ENCODE assay signal across 26 mouse cellular contexts in genomic region chr10:44304330-44304717, GRCm38 (mm10). TPM values are rescaled to one million over a fixed set of nuclear protein-coding genes. Genes with fewer than 3 reads are reported as not detected.
DNase-seq lines count a peak whose midpoint lies in the region; ATAC-seq and TF ChIP-seq lines count a peak whose summit lies in the region.
"Had no signal": no experiment of that assay in that cellular context is flagged by ENCODE, and none has a peak within 500 bp of the region (broad histone marks: within the 10 kb centered on the region; RNA-seq: fewer than 3 reads in every experiment).

No protein-coding gene starts in this region.

- 0 out of 2 replicates have a peak overlapping the region, but pooled peaks have one; percentile 46 for H3K27ac ChIP-seq in layer of hippocampus, adult 2 months
- H3K27ac ChIP-seq in stomach, embryonic 15.5 days, result no peak overlapping the region
- no peak overlapping the region for H3K27ac ChIP-seq in stomach, postnatal 0 days (replicated peaks)
- H3K27ac ChIP-seq in midbrain, embryonic 16.5 days (ENCODE audit: low read length), result no peak overlapping the region
- H3K27ac ChIP-seq: embryonic facial prominence, embryonic 13.5 days; embryonic facial prominence, embryonic 15.5 days; forebrain, embryonic 10.5 days; forebrain, embryonic 12.5 days had no signal

- no peak for TF ChIP-seq EP300 in stomach, postnatal 0 days (optimal IDR thresholded peaks at IDR 0.05)

- H3K4me1 ChIP-seq in stomach, embryonic 15.5 days, result no peaks in the 10 kb centered on the region
- no peaks in the 10 kb centered on the region for H3K4me1 ChIP-seq in stomach, postnatal 0 days (replicated peaks; ENCODE audit: control insufficient read depth, insufficient read depth)
- H3K4me1 ChIP-seq in midbrain, embryonic 16.5 days (ENCODE audit: control insufficient read depth, insufficient read depth, low read length), result no peaks in the 10 kb centered on the region
- H3K4me1 ChIP-seq: embryonic facial prominence, embryonic 13.5 days; embryonic facial prominence, embryonic 15.5 days; forebrain, embryonic 10.5 days; forebrain, embryonic 12.5 days had no signal

- H3K4me3 ChIP-seq in layer of hippocampus, adult 2 months, result no peak overlapping the region
- no peak overlapping the region for H3K4me3 ChIP-seq in stomach, embryonic 15.5 days (replicated peaks)
- no peak overlapping the region for H3K4me3 ChIP-seq in stomach, postnatal 0 days (ENCODE audit: low read depth, low read length)
- no peak overlapping the region for H3K4me3 ChIP-seq in midbrain, embryonic 16.5 days (ENCODE audit: low read depth, low read length)
- H3K4me3 ChIP-seq: embryonic facial prominence, embryonic 13.5 days; embryonic facial prominence, embryonic 15.5 days; erythroblast, embryonic 14.5 days; forebrain, embryonic 10.5 days; forebrain, embryonic 12.5 days had no signal

- H3K9me3 ChIP-seq in stomach, embryonic 15.5 days, result no peaks in the 10 kb centered on the region
- no peaks in the 10 kb centered on the region for H3K9me3 ChIP-seq in stomach, postnatal 0 days (ENCODE audit: control insufficient read depth, low read length)
- no peaks in the 10 kb centered on the region for H3K9me3 ChIP-seq in midbrain, embryonic 16.5 days (replicated peaks; ENCODE audit: control insufficient read depth, low read length, poor library complexity, severe bottlenecking)
- H3K9me3 ChIP-seq: embryonic facial prominence, embryonic 13.5 days; embryonic facial prominence, embryonic 15.5 days; forebrain, embryonic 10.5 days; forebrain, embryonic 12.5 days; G1E had no signal

- H3K27me3 ChIP-seq in stomach, embryonic 15.5 days (replicated peaks), result no peaks in the 10 kb centered on the region
- H3K27me3 ChIP-seq in stomach, postnatal 0 days (ENCODE audit: control insufficient read depth, insufficient read depth, low read length), result no peaks in the 10 kb centered on the region
- H3K27me3 ChIP-seq in midbrain, embryonic 16.5 days (ENCODE audit: control insufficient read depth, insufficient read depth, low read depth, low read length), result no peaks in the 10 kb centered on the region
- H3K27me3 ChIP-seq: CH12.LX; embryonic facial prominence, embryonic 13.5 days; embryonic facial prominence, embryonic 15.5 days; forebrain, embryonic 12.5 days; Patski had no signal

- no peaks in the 10 kb centered on the region for H3K36me3 ChIP-seq in stomach, embryonic 15.5 days
- no peaks in the 10 kb centered on the region for H3K36me3 ChIP-seq in stomach, postnatal 0 days (ENCODE audit: control insufficient read depth, insufficient read depth, low read length)
- H3K36me3 ChIP-seq in midbrain, embryonic 16.5 days (ENCODE audit: control insufficient read depth, insufficient read depth, low read length), result no peaks in the 10 kb centered on the region; the same call in 1 of the 2 replicates

- TF ChIP-seq CTCF in layer of hippocampus, adult 2 months (conservative IDR thresholded peaks at IDR 0.05), result no peak
- no peak for TF ChIP-seq CTCF in stomach, postnatal 0 days (IDR thresholded peaks at IDR 0.05; ENCODE audit: low read depth)

- H3K9ac ChIP-seq in stomach, embryonic 15.5 days, result no peak overlapping the region
- no peak overlapping the region for H3K9ac ChIP-seq in stomach, postnatal 0 days (ENCODE audit: low read length)
- H3K9ac ChIP-seq in midbrain, embryonic 16.5 days (ENCODE audit: low read depth, low read length), result no peak overlapping the region
- H3K9ac ChIP-seq: embryonic facial prominence, embryonic 13.5 days; embryonic facial prominence, embryonic 15.5 days; forebrain, embryonic 12.5 days had no signal

- no peak overlapping the region for H3K4me2 ChIP-seq in stomach, embryonic 15.5 days
- no peak overlapping the region for H3K4me2 ChIP-seq in stomach, postnatal 0 days (replicated peaks; ENCODE audit: low read depth)
- no peak overlapping the region for H3K4me2 ChIP-seq in midbrain, embryonic 16.5 days (ENCODE audit: low read length)
- H3K4me2 ChIP-seq: embryonic facial prominence, embryonic 13.5 days; embryonic facial prominence, embryonic 15.5 days; forebrain, embryonic 12.5 days had no signal

- 74% methylated on average over 3 of the region's 3 CpGs for WGBS in stomach, embryonic 15.5 days
- WGBS in stomach, postnatal 0 days, result 67% methylated on average over 3 of the region's 3 CpGs
- WGBS in midbrain, embryonic 16.5 days, result 98% methylated on average over 3 of the region's 3 CpGs

- ATAC-seq in stomach, embryonic 15.5 days (ENCODE audit: insufficient read depth, low FRiP score, low read depth), result peak; percentile 70
- peak; percentile 90 for ATAC-seq in stomach, postnatal 0 days (ENCODE audit: low FRiP score, low TSS enrichment)
- ATAC-seq in midbrain, embryonic 16.5 days, result no peak
- ATAC-seq: activated CD4-positive, CD25-positive, alpha-beta regulatory T cell, adult 4 months; CD4-positive, CD25-positive, alpha-beta regulatory T cell, adult 4 months; forebrain, embryonic 14.5 days; forebrain, embryonic 16.5 days; Patski had no signal

- no peak for DNase-seq in layer of hippocampus, adult 2 months (ENCODE audit: low spot score in 2 of 2)
- no peak for DNase-seq in layer of hippocampus, adult 9-11 months
- DNase-seq in A20 (ENCODE audit: low read depth, low spot score), result peak; percentile 9
- peak; percentile 60 for DNase-seq in stomach, postnatal 0 days (ENCODE audit: low spot score)
- DNase-seq in adrenal gland, adult 8-10 months, result no peak
- DNase-seq: adrenal gland, postnatal 10 days; adrenal gland, postnatal 25 days; B cell, adult 2 months; cerebellum, adult 11 months; cerebellum, adult 8-10 months; cerebellum, adult 9-11 months; embryo, embryonic 11 days had no signal

RNA-seq across cellular contexts. Expression of gene Atg5, which starts 36.2 kb away (rescaled TPM):
- total RNA-seq in layer of hippocampus, adult 2 months (2021), result 10 to 100 TPM; 20.0 to 21.8 TPM
- polyA plus RNA-seq in stomach, embryonic 15.5 days (2015; fragmentation: Nextera tagmentation; extraction: Ambion mirVana), result 46.0 and 46.4 TPM in 2 replicates
- polyA plus RNA-seq in stomach, postnatal 0 days (2015; fragmentation: Nextera tagmentation; extraction: Ambion mirVana), result 36.5 and 37.5 TPM in 2 replicates
- 44.4 and 44.6 TPM in 2 replicates for polyA plus RNA-seq in midbrain, embryonic 16.5 days (2015; fragmentation: Nextera tagmentation; extraction: Ambion mirVana)
- total RNA-seq in adrenal gland, adult 8-10 months (2022), result 10 to 100 TPM; 30.6 to 49.7 (median 36.4) TPM

Comparison
In these comparisons a context has a peak if more than half of its experiments do, and no peak if none do; other contexts are left out.
1. DNase-seq: peak in A20 (single experiment) and stomach, postnatal 0 days (single experiment); none in layer of hippocampus, adult 2 months (0 of 2), layer of hippocampus, adult 9-11 months (single experiment) and adrenal gland, adult 8-10 months (single experiment).